8 mouse cellular contexts compared by ENCODE assay signal in genomic region chr11:51059151-51059571, GRCm38 (mm10). TPM values are rescaled to one million over a fixed set of nuclear protein-coding genes. Genes with fewer than 3 reads are reported as not detected.
DNase-seq lines count a peak whose midpoint lies in the region; ATAC-seq and TF ChIP-seq lines count a peak whose summit lies in the region.

TSS of gene Zfp354a (plus strand) at chr11:51059257.

- no peak for TF ChIP-seq EP300 in MEL (IDR thresholded peaks at IDR 0.05; ENCODE audit: low read depth in 1 of 2, low read length in 2 of 2)
- TF ChIP-seq EP300 in heart, postnatal 0 days (IDR thresholded peaks at IDR 0.05; ENCODE audit: low read depth): no peak

- no peak for TF ChIP-seq CTCF in MEL (IDR thresholded peaks at IDR 0.05 in 2 of 3, conservative IDR thresholded peaks at IDR 0.05 in 1 of 3; ENCODE audit: control insufficient read depth in 1 of 3, insufficient read depth in 1 of 3, low read depth in 2 of 3, low read length in 3 of 3, poor library complexity in 1 of 3, severe bottlenecking in 1 of 3)
- peak; percentile 12; the same call in 1 of the 2 replicates for TF ChIP-seq CTCF in heart, postnatal 0 days (IDR thresholded peaks at IDR 0.05; ENCODE audit: low read depth)

- peak; percentile 0 for DNase-seq in MEL (ENCODE audit: low read depth, low spot score)
- DNase-seq in forebrain, embryonic 14.5 days (ENCODE audit: low spot score): peak; percentile 92
- peak; percentile 81 for DNase-seq in heart, postnatal 0 days (ENCODE audit: low spot score)
- DNase-seq in kidney, postnatal 36 days: peak; percentile 87 to 92
- DNase-seq in yolk sac, embryonic 10.5 days (ENCODE audit: low spot score): peak; percentile 89

- H3K36me3 ChIP-seq in MEL (ENCODE audit: control insufficient read depth in 1 of 2, insufficient read depth in 2 of 2, low read length in 2 of 2): no peaks in the 10 kb centered on the region
- H3K36me3 ChIP-seq in forebrain, embryonic 14.5 days (ENCODE audit: control insufficient read depth, insufficient read depth, low read length): 0 out of 2 replicates have a peak, but pooled peaks cover 12% of the 10 kb centered on the region
- H3K36me3 ChIP-seq in heart, postnatal 0 days (replicated peaks; ENCODE audit: control insufficient read depth, insufficient read depth, low read length): peaks cover 4% of the 10 kb centered on the region; the same call in 1 of the 2 replicates
- 0 out of 2 replicates have a peak, but pooled peaks cover 6% of the 10 kb centered on the region for H3K36me3 ChIP-seq in liver, embryonic 12.5 days
- H3K36me3 ChIP-seq in neural tube, embryonic 14.5 days (ENCODE audit: control insufficient read depth, insufficient read depth, low read length): peaks cover 7% of the 10 kb centered on the region; the same call in 1 of the 2 replicates

- H3K79me2 ChIP-seq in MEL (ENCODE audit: control insufficient read depth, insufficient read depth, low read length, poor library complexity): no peaks in the 10 kb centered on the region

- no peak for TF ChIP-seq RAD21 in MEL (IDR thresholded peaks at IDR 0.05; ENCODE audit: low read depth, low read length)

- H3K4me3 ChIP-seq in MEL (ENCODE audit: control insufficient read depth in 1 of 2, insufficient read depth in 1 of 2, low read depth in 2 of 2, low read length in 2 of 2): no peak within 1 kb of the TSS
- H3K4me3 ChIP-seq in forebrain, embryonic 14.5 days (ENCODE audit: low read depth, low read length): peak within 1 kb of the TSS; percentile 61
- H3K4me3 ChIP-seq in heart, postnatal 0 days (ENCODE audit: low read depth, low read length): peak within 1 kb of the TSS; percentile 93
- H3K4me3 ChIP-seq in liver, embryonic 12.5 days: peak within 1 kb of the TSS; percentile 67
- peak within 1 kb of the TSS; percentile 66 for H3K4me3 ChIP-seq in neural tube, embryonic 14.5 days (ENCODE audit: low read depth, low read length)

- H3K27me3 ChIP-seq in MEL (ENCODE audit: control insufficient read depth in 1 of 2, insufficient read depth in 2 of 2, low read length in 2 of 2): no peaks in the 10 kb centered on the region
- no peaks in the 10 kb centered on the region for H3K27me3 ChIP-seq in forebrain, embryonic 14.5 days (replicated peaks; ENCODE audit: control insufficient read depth, insufficient read depth, low read length)
- H3K27me3 ChIP-seq in heart, postnatal 0 days (ENCODE audit: control insufficient read depth, insufficient read depth, low read length): no peaks in the 10 kb centered on the region
- H3K27me3 ChIP-seq in liver, embryonic 12.5 days (replicated peaks): no peaks in the 10 kb centered on the region
- H3K27me3 ChIP-seq in neural tube, embryonic 14.5 days (ENCODE audit: control insufficient read depth, insufficient read depth, low read length): no peaks in the 10 kb centered on the region

- H3K4me1 ChIP-seq in MEL (ENCODE audit: control insufficient read depth in 1 of 2, insufficient read depth in 2 of 2, low read length in 2 of 2): no peaks in the 10 kb centered on the region
- H3K4me1 ChIP-seq in forebrain, embryonic 14.5 days (ENCODE audit: control insufficient read depth, insufficient read depth, low read length): peaks cover 8% of the 10 kb centered on the region
- 0 out of 2 replicates have a peak, but pooled peaks cover 3% of the 10 kb centered on the region for H3K4me1 ChIP-seq in heart, postnatal 0 days (ENCODE audit: control insufficient read depth, insufficient read depth)
- H3K4me1 ChIP-seq in liver, embryonic 12.5 days: no peaks in the 10 kb centered on the region
- peaks cover 7% of the 10 kb centered on the region for H3K4me1 ChIP-seq in neural tube, embryonic 14.5 days (ENCODE audit: control insufficient read depth, insufficient read depth, low read length)

- no peak for TF ChIP-seq POLR2A in MEL (IDR thresholded peaks at IDR 0.05; ENCODE audit: control insufficient read depth in 1 of 2, insufficient read depth in 1 of 2, low read depth in 1 of 2, low read length in 2 of 2, poor library complexity in 1 of 2)

- peak within 1 kb of the TSS; percentile 69 for H3K4me2 ChIP-seq in forebrain, embryonic 14.5 days (ENCODE audit: low read length)
- peak within 1 kb of the TSS; percentile 94 for H3K4me2 ChIP-seq in heart, postnatal 0 days (ENCODE audit: low read depth, low read length)
- H3K4me2 ChIP-seq in liver, embryonic 12.5 days: peak within 1 kb of the TSS; percentile 78
- H3K4me2 ChIP-seq in neural tube, embryonic 14.5 days (ENCODE audit: low read depth, low read length): peak within 1 kb of the TSS; percentile 84

- no peak within 1 kb of the TSS for H3K27ac ChIP-seq in MEL (ENCODE audit: control insufficient read depth, low read depth, low read length)
- H3K27ac ChIP-seq in forebrain, embryonic 14.5 days (ENCODE audit: low read depth, low read length): no peak within 1 kb of the TSS
- H3K27ac ChIP-seq in heart, postnatal 0 days (ENCODE audit: low read depth): no peak within 1 kb of the TSS
- H3K27ac ChIP-seq in liver, embryonic 12.5 days: 0 out of 2 replicates have a peak within 1 kb of the TSS, but pooled peaks have one; percentile 47
- no peak within 1 kb of the TSS for H3K27ac ChIP-seq in neural tube, embryonic 14.5 days (ENCODE audit: low read depth, low read length)

- ATAC-seq in cerebellum, adult (ENCODE audit: insufficient number of reproducible peaks, low FRiP score, low TSS enrichment): peak; percentile 90
- ATAC-seq in forebrain, embryonic 14.5 days: peak; percentile 90
- ATAC-seq in heart, postnatal 0 days (ENCODE audit: insufficient read depth, low read depth): peak; percentile 91
- peak; percentile 74 for ATAC-seq in liver, embryonic 12.5 days
- ATAC-seq in neural tube, embryonic 14.5 days (ENCODE audit: low read depth): peak; percentile 95

- H3K9ac ChIP-seq in MEL (ENCODE audit: control insufficient read depth, low read depth, low read length, poor library complexity, severe bottlenecking): no peak within 1 kb of the TSS
- H3K9ac ChIP-seq in forebrain, embryonic 14.5 days (ENCODE audit: low read length): peak within 1 kb of the TSS; percentile 78
- peak within 1 kb of the TSS; percentile 56 for H3K9ac ChIP-seq in heart, postnatal 0 days (replicated peaks; ENCODE audit: low read depth, low read length)
- H3K9ac ChIP-seq in liver, embryonic 12.5 days: peak within 1 kb of the TSS; percentile 69
- H3K9ac ChIP-seq in neural tube, embryonic 14.5 days (replicated peaks; ENCODE audit: low read depth, low read length): peak within 1 kb of the TSS; percentile 80

- WGBS in forebrain, embryonic 14.5 days: under 1% methylated on average over 32 of the region's 32 CpGs
- WGBS in heart, postnatal 0 days: under 1% methylated on average over 32 of the region's 32 CpGs
- under 1% methylated on average over 32 of the region's 32 CpGs for WGBS in liver, embryonic 12.5 days (ENCODE audit: insufficient replicate concordance)
- WGBS in neural tube, embryonic 14.5 days: under 1% methylated on average over 32 of the region's 32 CpGs

- no peaks in the 10 kb centered on the region for H3K9me3 ChIP-seq in MEL (replicated peaks; ENCODE audit: insufficient read depth, low read length)
- H3K9me3 ChIP-seq in forebrain, embryonic 14.5 days (replicated peaks; ENCODE audit: control insufficient read depth, low read length): no peaks in the 10 kb centered on the region
- H3K9me3 ChIP-seq in heart, postnatal 0 days (replicated peaks; ENCODE audit: control insufficient read depth, low read length): no peaks in the 10 kb centered on the region
- H3K9me3 ChIP-seq in liver, embryonic 12.5 days (replicated peaks): no peaks in the 10 kb centered on the region
- no peaks in the 10 kb centered on the region for H3K9me3 ChIP-seq in neural tube, embryonic 14.5 days (ENCODE audit: control insufficient read depth, low read length)

TF ChIP-seq in MEL, 35 proteins besides CTCF, POLR2A, EP300 and RAD21:
- TF ChIP-seq CHD2 (IDR thresholded peaks at IDR 0.05; ENCODE audit: low read length) (no peak), ZKSCAN1 (IDR thresholded peaks at IDR 0.05; ENCODE audit: low read depth, low read length) (no peak), TBP (IDR thresholded peaks at IDR 0.05; ENCODE audit: low read depth, low read length) (no peak)

RNA-seq across cellular contexts. Expression of gene Zfp354a, which starts in this region (rescaled TPM):
- total RNA-seq in MEL (2012; rRNA removed): not detected in 2 replicates
- not detected for polyA plus RNA-seq in MEL (2012; ENCODE audit: insufficient read depth in 1 of 2, insufficient read length in 2 of 2, low read depth in 1 of 2, low replicate concordance in 2 of 2, missing spikeins in 1 of 2)
- 11.1 and 15.0 TPM in 2 replicates for polyA plus RNA-seq in forebrain, embryonic 14.5 days (2014; fragmentation: Nextera tagmentation; extraction: Ambion mirVana)
- 0.62 and 4.6 TPM in 2 replicates for total RNA-seq in heart, postnatal 0 days (2014; rRNA removed; ENCODE audit: low replicate concordance)
- 3.4 and 4.2 TPM in 2 replicates for polyA plus RNA-seq in heart, postnatal 0 days (2015; fragmentation: Nextera tagmentation; extraction: Ambion mirVana)
- 1.8 and 2.4 TPM in 2 replicates for polyA plus RNA-seq in liver, embryonic 12.5 days (2016; fragmentation: Nextera tagmentation; extraction: Ambion mirVana)
- 13.9 and 16.0 TPM in 2 replicates for polyA plus RNA-seq in neural tube, embryonic 14.5 days (2014; fragmentation: Nextera tagmentation; extraction: Ambion mirVana)

Comparison
In these comparisons a context has a peak if more than half of its experiments do, and no peak if none do; other contexts are left out.
1. Peak in DNase-seq in MEL; RNA of the gene not detected or under 1 TPM.
2. DNase-seq: peak in every context shown above with its lines; median percentile 92 in forebrain, embryonic 14.5 days; 90 in kidney, postnatal 36 days; 89 in yolk sac, embryonic 10.5 days; 81 in heart, postnatal 0 days; 0 in MEL.
3. H3K4me3 ChIP-seq: peak in forebrain, embryonic 14.5 days (single experiment), heart, postnatal 0 days (single experiment), liver, embryonic 12.5 days (single experiment) and neural tube, embryonic 14.5 days (single experiment); none in MEL (0 of 2).
4. Peak in every context shown above with its lines, with median percentiles within 50 percentile points of each other: ATAC-seq and H3K4me2 ChIP-seq.